Mouse (Mus musculus) neural tube, embryonic 11.5 days (tissue): ENCODE measurements around the gene Ctbp2. TPM values are rescaled to one million over a fixed set of nuclear protein-coding genes. Genes with fewer than 3 reads are reported as not detected.

Experiments used
- ATAC-seq: fragments of 200-750 bp; cut with Nextera tagmentation; 2 replicates; pipeline ENCODE4 v1.8.0; 2017; ENCODE audit warnings: moderate number of reproducible peaks, mild to moderate bottlenecking, moderate TSS enrichment, moderate library complexity; ENCODE audit not compliant: insufficient read depth, low FRiP score, low TSS enrichment
- DNase-seq: peaks from one replicate; pipeline ENCODE4 v3.0.0-alpha.2; 2015; ENCODE audit warnings: low spot score
- H3K27ac ChIP-seq: fragments of 300-500 bp; sonication (generic); 2 replicates; pipeline ENCODE4 v1.5.1; 2014; ENCODE audit warnings: low read depth, mild to moderate bottlenecking, low read length
- H3K27me3 ChIP-seq: fragments of 300-500 bp; sonication (generic); 2 replicates; pipeline ENCODE4 v1.6.1; 2014; ENCODE audit warnings: mild to moderate bottlenecking, low read length, mixed read lengths; ENCODE audit not compliant: control insufficient read depth, insufficient read depth
- H3K36me3 ChIP-seq: fragments of 300-500 bp; sonication (generic); 2 replicates; pipeline ENCODE4 v1.6.1; 2014; ENCODE audit warnings: mild to moderate bottlenecking, low read length, moderate library complexity, mixed read lengths; ENCODE audit not compliant: control insufficient read depth, insufficient read depth
- H3K4me1 ChIP-seq: fragments of 300-500 bp; sonication (generic); 2 replicates; pipeline ENCODE4 v1.6.1; 2014; ENCODE audit warnings: low read length, mixed read lengths; ENCODE audit not compliant: control insufficient read depth, insufficient read depth
- H3K4me2 ChIP-seq: fragments of 300-500 bp; sonication (generic); 2 replicates; pipeline ENCODE4 v1.6.1; 2014; ENCODE audit warnings: low read depth, mild to moderate bottlenecking, moderate library complexity
- H3K4me3 ChIP-seq: fragments of 300-500 bp; sonication (generic); 2 replicates; pipeline ENCODE4 v1.5.1; 2014; ENCODE audit warnings: low read depth, low read length
- H3K9ac ChIP-seq: fragments of 300-500 bp; sonication (generic); 2 replicates; pipeline ENCODE4 v1.6.1; 2014; ENCODE audit warnings: mild to moderate bottlenecking, low read length
- H3K9me3 ChIP-seq: fragments of 300-500 bp; sonication (generic); 2 replicates; pipeline ENCODE4 v1.6.1; 2016; ENCODE audit warnings: low read length; ENCODE audit not compliant: control insufficient read depth
- WGBS: fragments of 180-500 bp; shearing (Covaris S2); extraction: QIAGEN DNeasy Blood & Tissue Kit; methylation state at CpG from one replicate; pipeline ENCODE4 v1.1.7; 2014; 5-methylcytosine and 5-hydroxymethylcytosine counted together
- polyA plus RNA-seq: library from polyadenylated mRNA; unstranded; fragments of >200 nt; fragmentation: Nextera tagmentation; extraction: Ambion mirVana; gene quantifications from 2 replicates; pipeline ENCODE4 v1.2.1, GENCODE M21; 2014

Ctbp2 gene
- polyA plus RNA-seq, 1 experiment from 2014 or later, result 167 TPM

- DNase-seq (no peak), ATAC-seq (no peak)
- peaks cover 32% of the 10 kb centered on the region for H3K4me1 ChIP-seq
- no peak overlapping the region for H3K27ac ChIP-seq
- H3K9me3 ChIP-seq, result no peaks in the 10 kb centered on the region
- H3K9ac ChIP-seq, result no peak overlapping the region
- no peaks in the 10 kb centered on the region for H3K36me3 ChIP-seq
- no peak overlapping the region for H3K4me3 ChIP-seq
- no peak overlapping the region for H3K4me2 ChIP-seq
- WGBS, result 65% methylated on average over 6 of the region's 6 CpGs
- H3K27me3 ChIP-seq, result no peaks in the 10 kb centered on the region
These were observed 57.4 kb downstream of the Ctbp2 start for GRCm38 (mm10) chr7:133066776-133067175.

GRCm38 (mm10) chr7:133062055-133062454, 62.1 kb downstream of the Ctbp2 start:
- 79% methylated on average over 3 of the region's 3 CpGs for WGBS
- no peak for ATAC-seq

DNA sequence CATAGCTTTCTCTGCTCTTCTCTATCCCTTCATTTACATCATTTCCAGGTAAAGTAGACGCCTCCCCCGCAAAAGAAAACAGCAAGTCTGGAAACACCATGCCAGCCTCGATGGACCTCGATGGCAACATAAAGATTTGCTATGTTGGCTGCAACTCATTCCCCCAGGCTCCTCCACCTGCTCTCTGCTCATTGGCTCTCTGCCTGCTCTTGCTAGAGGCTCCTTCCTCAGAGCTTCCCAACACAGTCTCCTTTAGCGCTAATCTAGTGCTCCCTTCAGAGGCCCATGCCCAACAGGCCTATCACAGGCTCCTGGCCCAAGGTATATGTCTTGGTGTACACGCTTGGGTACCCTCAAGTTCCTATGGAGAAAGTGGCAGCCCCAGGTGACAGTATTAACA, 64.0 kb downstream of the Ctbp2 start:
- no peak for DNase-seq
- no peak for ATAC-seq
- Histone ChIP-seq H3K4me1 (peaks cover 2% of the 10 kb centered on the region; the same call in 1 of the 2 replicates), H3K9me3 (no peaks in the 10 kb centered on the region), H3K27me3 (no peaks in the 10 kb centered on the region), H3K27ac (no peak overlapping the region), H3K9ac (no peak overlapping the region), H3K4me3 (no peak overlapping the region), H3K36me3 (no peaks in the 10 kb centered on the region), H3K4me2 (no peak overlapping the region)
- WGBS, result 95% methylated on average over 6 of the region's 6 CpGs

More at GRCm38 (mm10) chr7:133062055-133062454, 62.1 kb downstream of the Ctbp2 start:
- Histone ChIP-seq H3K27ac (no peak overlapping the region), H3K4me1 (peaks cover 9% of the 10 kb centered on the region), H3K9me3 (no peaks in the 10 kb centered on the region), H3K9ac (no peak overlapping the region), H3K27me3 (no peaks in the 10 kb centered on the region), H3K4me2 (no peak overlapping the region), H3K4me3 (no peak overlapping the region), H3K36me3 (no peaks in the 10 kb centered on the region)
- DNase-seq, result no peak

DNA sequence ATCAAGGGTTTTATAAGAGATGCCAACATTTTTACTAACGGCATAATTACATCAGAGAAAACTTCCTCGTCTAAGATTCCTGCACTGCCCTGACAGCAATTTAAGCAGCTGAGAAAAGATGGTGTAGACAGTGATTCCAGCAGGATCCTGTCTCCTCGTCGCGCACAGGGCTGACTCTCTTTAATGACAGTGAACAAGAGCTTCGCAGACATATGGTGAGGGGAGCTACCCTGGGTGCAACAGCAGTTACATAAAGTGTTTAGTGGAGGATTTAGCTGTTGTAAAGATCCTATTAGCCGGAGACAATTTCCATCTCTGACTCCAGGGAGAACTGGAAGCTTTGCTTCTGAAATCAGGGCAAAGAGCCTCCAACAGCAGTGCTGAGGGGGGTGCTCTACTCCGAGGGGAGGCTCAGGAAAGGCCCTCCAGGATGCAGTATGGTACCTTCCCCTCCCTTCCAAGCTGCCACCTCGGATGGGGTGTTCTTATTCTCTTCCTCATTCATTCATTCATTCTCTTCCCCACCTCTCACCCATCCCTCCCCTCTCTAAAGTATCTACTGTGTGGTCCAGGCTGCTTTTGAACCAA, 64.5 kb downstream of the Ctbp2 start:
- Histone ChIP-seq H3K4me1 (peaks cover 2% of the 10 kb centered on the region; the same call in 1 of the 2 replicates), H3K27ac (no peak overlapping the region), H3K4me2 (no peak overlapping the region), H3K9ac (no peak overlapping the region), H3K36me3 (no peaks in the 10 kb centered on the region), H3K27me3 (no peaks in the 10 kb centered on the region), H3K4me3 (no peak overlapping the region), H3K9me3 (no peaks in the 10 kb centered on the region)
- no peak for DNase-seq
- ATAC-seq, result no peak
- WGBS, result 80% methylated on average over 9 of the region's 9 CpGs

GRCm38 (mm10) chr7:133059150-133059509, 65.0 kb downstream of the Ctbp2 start:
- Histone ChIP-seq H3K4me3 (no peak overlapping the region), H3K27me3 (no peaks in the 10 kb centered on the region), H3K9me3 (no peaks in the 10 kb centered on the region), H3K27ac (no peak overlapping the region), H3K9ac (no peak overlapping the region), H3K4me2 (no peak overlapping the region), H3K36me3 (no peaks in the 10 kb centered on the region), H3K4me1 (peaks cover 2% of the 10 kb centered on the region; the same call in 1 of the 2 replicates)
- no peak for ATAC-seq
- 80% methylated on average over 6 of the region's 6 CpGs for WGBS
- DNase-seq, result no peak

GRCm38 (mm10) chr7:133058496-133059149, 65.5 kb downstream of the Ctbp2 start:
- Histone ChIP-seq H3K9me3 (no peaks in the 10 kb centered on the region), H3K27me3 (no peaks in the 10 kb centered on the region), H3K9ac (no peak overlapping the region), H3K27ac (no peak overlapping the region), H3K4me3 (no peak overlapping the region), H3K36me3 (no peaks in the 10 kb centered on the region), H3K4me2 (no peak overlapping the region), H3K4me1 (peaks cover 2% of the 10 kb centered on the region; the same call in 1 of the 2 replicates)
- WGBS, result 91% methylated on average over 12 of the region's 12 CpGs
- ATAC-seq (no peak), DNase-seq (no peak)

DNA sequence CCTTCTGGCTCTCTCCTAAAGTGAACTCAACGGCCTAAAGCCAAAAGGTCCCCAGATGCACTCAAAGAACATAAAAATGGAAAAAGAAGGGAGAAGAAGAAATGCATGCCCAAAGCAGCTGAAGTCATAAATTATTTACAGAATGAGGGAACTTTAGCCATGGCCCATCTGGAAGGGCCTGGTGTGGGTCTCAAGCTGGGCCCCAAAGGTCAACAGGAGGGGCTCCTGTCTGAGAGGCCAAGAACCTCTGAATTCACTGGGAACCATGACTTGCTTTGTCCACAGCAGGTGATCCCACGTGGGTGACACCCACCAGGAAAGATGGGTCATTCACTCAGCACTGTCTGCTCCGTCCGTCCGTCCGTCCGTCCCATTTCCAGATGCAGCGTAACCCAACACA, 67.2 kb downstream of the Ctbp2 start:
- Histone ChIP-seq H3K4me2 (no peak overlapping the region), H3K4me3 (no peak overlapping the region), H3K9me3 (no peaks in the 10 kb centered on the region), H3K36me3 (no peaks in the 10 kb centered on the region), H3K27me3 (no peaks in the 10 kb centered on the region), H3K27ac (no peak overlapping the region), H3K9ac (no peak overlapping the region), H3K4me1 (peaks cover 2% of the 10 kb centered on the region; the same call in 1 of the 2 replicates)
- DNase-seq, result no peak
- 81% methylated on average over 8 of the region's 8 CpGs for WGBS
- no peak for ATAC-seq

DNA sequence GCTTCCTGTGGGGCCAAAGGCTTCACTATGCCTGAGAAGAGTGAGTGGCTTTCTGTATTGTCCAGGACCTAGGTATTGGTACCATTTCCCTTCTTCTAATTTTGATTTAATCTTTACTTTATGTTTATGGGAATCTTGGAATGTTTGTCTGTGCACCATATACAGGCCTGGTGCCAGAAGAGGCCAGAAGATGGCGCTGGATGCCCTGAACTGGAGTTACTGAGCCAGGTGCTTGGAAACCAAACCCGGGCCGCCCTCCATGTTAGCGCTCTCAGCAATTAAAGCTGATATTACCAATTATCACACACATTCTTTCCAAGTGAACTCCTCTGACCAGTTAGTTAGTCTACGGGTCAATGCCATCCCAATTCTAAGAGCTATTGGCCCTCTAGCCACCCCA, 69.7 kb downstream of the Ctbp2 start:
- 91% methylated on average over 5 of the region's 5 CpGs for WGBS
- no peak overlapping the region for H3K9ac ChIP-seq
- H3K27ac ChIP-seq, result no peak overlapping the region
- H3K4me1 ChIP-seq, result peaks cover 2% of the 10 kb centered on the region; the same call in 1 of the 2 replicates
- no peak overlapping the region for H3K4me3 ChIP-seq
- DNase-seq (no peak), ATAC-seq (no peak)
- no peaks in the 10 kb centered on the region for H3K9me3 ChIP-seq
- no peaks in the 10 kb centered on the region for H3K36me3 ChIP-seq
- no peaks in the 10 kb centered on the region for H3K27me3 ChIP-seq
- H3K4me2 ChIP-seq, result no peak overlapping the region

GRCm38 (mm10) chr7:133053757-133054156, 70.4 kb downstream of the Ctbp2 start:
- 91% methylated on average over 9 of the region's 9 CpGs for WGBS
- H3K9me3 ChIP-seq, result no peaks in the 10 kb centered on the region
- no peak overlapping the region for H3K9ac ChIP-seq
- H3K36me3 ChIP-seq, result no peaks in the 10 kb centered on the region
- ATAC-seq, result no peak
- H3K27me3 ChIP-seq, result no peaks in the 10 kb centered on the region
- H3K27ac ChIP-seq, result no peak overlapping the region
- H3K4me3 ChIP-seq, result no peak overlapping the region
- peaks cover 2% of the 10 kb centered on the region; the same call in 1 of the 2 replicates for H3K4me1 ChIP-seq
- no peak overlapping the region for H3K4me2 ChIP-seq
- DNase-seq, result no peak
